Mouse (Mus musculus): ENCODE measurements around the gene Hat1. TPM values are rescaled to one million over a fixed set of nuclear protein-coding genes. Genes with fewer than 3 reads are reported as not detected.

Gene Hat1
- total and polyA plus RNA-seq, 3 experiments: 91.6 to 292 (median 167) TPM

DNA sequence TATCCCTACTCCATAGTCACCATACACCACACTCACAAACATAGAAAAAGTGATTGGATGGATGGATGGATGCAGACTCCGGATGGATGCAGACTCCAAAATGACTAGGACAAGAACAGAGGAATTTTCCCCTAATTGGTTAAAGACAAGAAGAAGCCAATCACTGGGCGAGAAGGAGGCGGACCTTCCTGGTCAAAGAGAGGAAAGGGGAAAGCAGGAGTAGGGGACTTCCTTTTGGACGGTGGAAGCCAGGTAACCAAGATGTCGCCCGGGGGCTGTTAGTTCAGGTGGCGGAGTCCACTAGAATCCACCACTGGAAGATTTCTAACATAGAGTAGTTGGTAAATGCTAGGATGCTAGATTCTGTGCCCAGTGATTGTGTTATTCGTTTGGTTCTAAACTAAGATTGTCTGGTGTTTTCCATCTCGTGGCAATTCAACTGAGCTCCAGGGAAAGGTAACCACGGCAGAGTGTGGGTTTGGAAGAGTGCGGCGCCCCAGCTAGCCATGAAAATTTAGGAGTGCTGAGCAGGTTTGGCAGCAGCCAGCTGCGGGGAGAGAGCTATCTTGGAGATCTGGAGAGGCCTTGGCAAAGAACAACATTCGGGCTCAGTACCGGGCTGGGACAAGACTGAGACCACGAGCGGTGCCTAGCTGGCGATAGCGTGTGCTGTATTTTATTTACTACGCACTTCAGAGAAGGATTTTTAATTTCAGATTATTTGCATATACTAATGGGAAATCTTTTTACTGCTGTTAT, 40.8 kb upstream of the Hat1 start:
- Histone ChIP-seq H3K9ac (ENCODE audit: insufficient read depth, low read depth) (no peak overlapping the region), H3K9me3 (replicated peaks; ENCODE audit: low read length) (peaks cover 8% of the 10 kb centered on the region), H3K36me3 (replicated peaks in 1 of 2; ENCODE audit: control insufficient read depth in 1 of 2, insufficient read depth in 1 of 2, low read length in 1 of 2) (peaks cover 9 to 59% of the 10 kb centered on the region in 2 experiments), H3K4me2 (ENCODE audit: insufficient read depth, low read depth, poor library complexity, severe bottlenecking) (no peak overlapping the region), H3K4me1 (ENCODE audit: control insufficient read depth in 1 of 2, insufficient read depth in 2 of 2) (peaks cover 0 to 3% of the 10 kb centered on the region in 2 experiments; a peak in 2 of 4 replicates), H3K79me2 (replicated peaks; ENCODE audit: control insufficient read depth, extremely low read depth, insufficient read depth, poor library complexity, severe bottlenecking) (peaks cover 7% of the 10 kb centered on the region), H3K27ac (ENCODE audit: insufficient read depth, low read depth) (no peak overlapping the region), H3K27me3 (replicated peaks) (no peaks in the 10 kb centered on the region), H3K4me3 (replicated peaks in 1 of 3; ENCODE audit: low read depth in 2 of 3, low read length in 2 of 3, poor library complexity in 1 of 3) (no peak overlapping the region)
- dilution Hi-C loops (cut with MboI; ENCODE audit: extremely low pct_ligation_motif_present, extremely low pct_unique_long_range_greater_than_20kb, low sequenced_read_pairs): no loop called here
- in situ Hi-C loops (cut with MboI; ENCODE audit: low pct_ligation_motif_present, low pct_unique_long_range_greater_than_20kb, low sequenced_read_pairs): no loop called here
- no peak for DNase-seq (ENCODE audit: extremely low read depth)
- no peak for TF ChIP-seq BHLHE40 (IDR thresholded peaks at IDR 0.05; ENCODE audit: low read depth, low read length)
- no peak for TF ChIP-seq UBTF (IDR thresholded peaks at IDR 0.05; ENCODE audit: low read depth, low read length)
- TF ChIP-seq MYC (IDR thresholded peaks at IDR 0.05; ENCODE audit: low read depth, low read length): no peak
- TF ChIP-seq RCOR1 (conservative IDR thresholded peaks at IDR 0.05; ENCODE audit: low read depth, low read length): no peak
- TF ChIP-seq SMC3 (IDR thresholded peaks at IDR 0.05; ENCODE audit: low read depth, low read length): no peak
- no peak for TF ChIP-seq ZNF384 (IDR thresholded peaks at IDR 0.05; ENCODE audit: low read depth, low read length)
- no peak for TF ChIP-seq MAZ (IDR thresholded peaks at IDR 0.05; ENCODE audit: low read depth, low read length)
- TF ChIP-seq ETS1 (conservative IDR thresholded peaks at IDR 0.05; ENCODE audit: low read depth, low read length): no peak
- no peak for TF ChIP-seq IRF4 (IDR thresholded peaks at IDR 0.05; ENCODE audit: low read depth, low read length)
- no peak for TF ChIP-seq POLR2A (IDR thresholded peaks at IDR 0.05; ENCODE audit: low read depth, low read length)
- no peak for TF ChIP-seq JUND (conservative IDR thresholded peaks at IDR 0.05; ENCODE audit: low read depth, low read length)
- no peak for TF ChIP-seq POLR2AphosphoS2 (IDR thresholded peaks at IDR 0.05; ENCODE audit: low read depth, low read length)
- TF ChIP-seq CHD1 (IDR thresholded peaks at IDR 0.05; ENCODE audit: low read depth, low read length): no peak
- no peak for TF ChIP-seq E2F4 (IDR thresholded peaks at IDR 0.05; ENCODE audit: insufficient replicate concordance, low read depth, low read length)
- no peak for TF ChIP-seq MAX (IDR thresholded peaks at IDR 0.05; ENCODE audit: low read length)
- no peak for TF ChIP-seq MXI1 (IDR thresholded peaks at IDR 0.05; ENCODE audit: low read depth, low read length)
- TF ChIP-seq MEF2A (IDR thresholded peaks at IDR 0.05; ENCODE audit: borderline replicate concordance, low read depth, low read length): no peak
- no peak for TF ChIP-seq USF1 (IDR thresholded peaks at IDR 0.05; ENCODE audit: low read depth, low read length)
- no peak for TF ChIP-seq GABPA (IDR thresholded peaks at IDR 0.05; ENCODE audit: insufficient replicate concordance, low read depth, low read length)

DNA sequence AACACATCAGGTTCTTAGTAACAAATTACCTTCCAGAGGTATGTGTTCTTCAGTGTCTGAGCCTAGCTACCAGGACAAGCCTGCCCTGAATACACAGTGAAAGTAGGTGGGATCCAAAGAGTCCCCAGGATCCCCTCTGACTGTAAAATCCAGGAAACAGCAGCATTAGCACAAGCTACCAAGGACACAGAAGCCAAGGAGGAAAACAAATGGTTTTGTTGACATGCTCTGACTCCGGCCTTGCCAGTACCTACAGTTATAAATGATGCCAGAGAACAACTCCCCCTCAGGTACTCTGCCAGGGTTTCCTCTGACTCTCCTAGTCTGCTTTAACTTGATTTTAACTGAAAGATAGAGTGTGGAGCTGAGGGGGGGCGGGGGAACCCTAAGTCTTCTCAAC, 39.2 kb upstream of the Hat1 start:
- Histone ChIP-seq H3K27me3 (replicated peaks) (no peaks in the 10 kb centered on the region), H3K4me3 (replicated peaks in 1 of 3; ENCODE audit: low read depth in 2 of 3, low read length in 2 of 3, poor library complexity in 1 of 3) (no peak overlapping the region), H3K4me1 (ENCODE audit: control insufficient read depth in 1 of 2, insufficient read depth in 2 of 2) (peaks cover 13 to 18% of the 10 kb centered on the region in 2 experiments), H3K27ac (ENCODE audit: insufficient read depth, low read depth) (no peak overlapping the region), H3K9me3 (replicated peaks; ENCODE audit: low read length) (no peaks in the 10 kb centered on the region), H3K79me2 (replicated peaks; ENCODE audit: control insufficient read depth, extremely low read depth, insufficient read depth, poor library complexity, severe bottlenecking) (peaks cover 7% of the 10 kb centered on the region), H3K4me2 (ENCODE audit: insufficient read depth, low read depth, poor library complexity, severe bottlenecking) (no peak overlapping the region), H3K9ac (ENCODE audit: insufficient read depth, low read depth) (no peak overlapping the region), H3K36me3 (replicated peaks in 1 of 2; ENCODE audit: control insufficient read depth in 1 of 2, insufficient read depth in 1 of 2, low read length in 1 of 2) (peaks cover 0 to 50% of the 10 kb centered on the region in 2 experiments)
- dilution Hi-C loops (cut with MboI; ENCODE audit: extremely low pct_ligation_motif_present, extremely low pct_unique_long_range_greater_than_20kb, low sequenced_read_pairs): no loop called here
- in situ Hi-C loops (cut with MboI; ENCODE audit: low pct_ligation_motif_present, low pct_unique_long_range_greater_than_20kb, low sequenced_read_pairs): no loop called here
- no peak for DNase-seq (ENCODE audit: extremely low read depth)
- no peak for TF ChIP-seq SIN3A (IDR thresholded peaks at IDR 0.05; ENCODE audit: low read length)
- no peak for TF ChIP-seq TCF12 (IDR thresholded peaks at IDR 0.05; ENCODE audit: low read depth, low read length)
- TF ChIP-seq RAD21 (IDR thresholded peaks at IDR 0.05; ENCODE audit: low read depth, low read length): no peak
- TF ChIP-seq ZC3H11A (IDR thresholded peaks at IDR 0.05; ENCODE audit: low read depth, low read length): no peak
- TF ChIP-seq POLR2A (IDR thresholded peaks at IDR 0.05; ENCODE audit: low read depth, low read length): no peak
- TF ChIP-seq MAZ (IDR thresholded peaks at IDR 0.05; ENCODE audit: low read depth, low read length): no peak
- no peak for TF ChIP-seq EP300 (IDR thresholded peaks at IDR 0.05; ENCODE audit: low read length)
- TF ChIP-seq KAT2A (IDR thresholded peaks at IDR 0.05; ENCODE audit: insufficient replicate concordance, low read length): no peak
- no peak for TF ChIP-seq POLR2AphosphoS2 (IDR thresholded peaks at IDR 0.05; ENCODE audit: low read depth, low read length)
- TF ChIP-seq JUN (IDR thresholded peaks at IDR 0.05; ENCODE audit: insufficient read depth, low read depth, low read length): no peak
- no peak for TF ChIP-seq NELFE (IDR thresholded peaks at IDR 0.05; ENCODE audit: low read depth, low read length)
- TF ChIP-seq MXI1 (IDR thresholded peaks at IDR 0.05; ENCODE audit: low read depth, low read length): no peak
- TF ChIP-seq MAFK (IDR thresholded peaks at IDR 0.05; ENCODE audit: insufficient replicate concordance, low read length): no peak
- no peak for TF ChIP-seq ELF1 (IDR thresholded peaks at IDR 0.05; ENCODE audit: low read depth, low read length)
- TF ChIP-seq MYC (IDR thresholded peaks at IDR 0.05; ENCODE audit: low read depth, low read length): no peak
- TF ChIP-seq USF2 (conservative IDR thresholded peaks at IDR 0.05; ENCODE audit: low read depth, low read length): no peak
- no peak for TF ChIP-seq USF1 (IDR thresholded peaks at IDR 0.05; ENCODE audit: low read depth, low read length)
